Mouse (Mus musculus) forebrain, embryonic 11.5 days (tissue): ENCODE measurements around the gene Uaca. TPM values are rescaled to one million over a fixed set of nuclear protein-coding genes. Genes with fewer than 3 reads are reported as not detected.

ENCODE experiments used
- ATAC-seq: fragments of 200-750 bp; cut with Nextera tagmentation; replicated peaks from 2 replicates; pipeline ENCODE4 v1.8.0; 2017; ENCODE audit warnings: moderate TSS enrichment; ENCODE audit not compliant: low FRiP score
- DNase-seq: peaks from one replicate; pipeline ENCODE4 v3.0.0-alpha.2; 2017; ENCODE audit warnings: low spot score
- H3K27ac ChIP-seq: fragments of 300-500 bp; sonication (generic); 2 replicates; pipeline ENCODE4 v1.5.1; 2014; ENCODE audit warnings: low read depth, low read length
- H3K27me3 ChIP-seq: fragments of 300-500 bp; sonication (generic); 2 replicates; pipeline ENCODE4 v1.6.1; 2014; ENCODE audit warnings: mild to moderate bottlenecking, low read length, mixed read lengths; ENCODE audit not compliant: control insufficient read depth, insufficient read depth
- H3K36me3 ChIP-seq: fragments of 300-500 bp; sonication (generic); 2 replicates; pipeline ENCODE4 v1.6.1; 2014; ENCODE audit warnings: mild to moderate bottlenecking, low read length, moderate library complexity, mixed read lengths; ENCODE audit not compliant: control insufficient read depth, insufficient read depth
- H3K4me1 ChIP-seq: fragments of 300-500 bp; sonication (generic); replicated peaks from 2 replicates; pipeline ENCODE4 v1.6.1; 2014; ENCODE audit warnings: low read length, mixed read lengths; ENCODE audit not compliant: control insufficient read depth, insufficient read depth
- H3K4me2 ChIP-seq: fragments of 300-500 bp; sonication (generic); 2 replicates; pipeline ENCODE4 v1.6.1; 2014; ENCODE audit warnings: low read depth, mild to moderate bottlenecking, low read length, moderate library complexity, mixed read lengths; ENCODE audit not compliant: severe bottlenecking
- H3K4me3 ChIP-seq: fragments of 300-500 bp; sonication (generic); 2 replicates; pipeline ENCODE4 v1.5.1; 2014; ENCODE audit warnings: low read depth, low read length
- H3K9ac ChIP-seq: fragments of 300-500 bp; sonication (generic); 2 replicates; pipeline ENCODE4 v1.6.1; 2014; ENCODE audit warnings: low read length
- H3K9me3 ChIP-seq: fragments of 300-500 bp; sonication (generic); 2 replicates; pipeline ENCODE4 v1.6.1; 2016; ENCODE audit warnings: low read length, mixed read lengths; ENCODE audit not compliant: control insufficient read depth
- WGBS: fragments of 180-500 bp; shearing (Covaris S2); extraction: QIAGEN DNeasy Blood & Tissue Kit; methylation state at CpG from one replicate; pipeline ENCODE4 v1.1.7; 2014; 5-methylcytosine and 5-hydroxymethylcytosine counted together
- polyA plus RNA-seq: library from polyadenylated mRNA; unstranded; fragments of >200 nt; fragmentation: Nextera tagmentation; extraction: Ambion mirVana; gene quantifications from 2 replicates; pipeline ENCODE4 v1.2.1, GENCODE M21; 2014

The Uaca gene
- polyA plus RNA-seq, 1 experiment from 2014 or later, result 25.2 TPM

- no peak overlapping the region for H3K4me3 ChIP-seq
- WGBS, result 88% methylated on average over 3 of the region's 3 CpGs
- no peak overlapping the region for H3K9ac ChIP-seq
- ATAC-seq (no peak), DNase-seq (no peak)
- no peaks in the 10 kb centered on the region for H3K4me1 ChIP-seq
- no peak overlapping the region for H3K27ac ChIP-seq
- no peak overlapping the region for H3K4me2 ChIP-seq
- H3K9me3 ChIP-seq, result no peaks in the 10 kb centered on the region
- no peaks in the 10 kb centered on the region for H3K27me3 ChIP-seq
- no peaks in the 10 kb centered on the region for H3K36me3 ChIP-seq
These were observed 119.3 kb downstream of the Uaca start for GRCm38 (mm10) chr9:60913626-60914025.

GRCm38 (mm10) chr9:60919936-60920672 is 125.8 kb downstream of the Uaca start:
- whole genome bisulfite sequencing, result 54% methylated on average over 8 of the region's 8 CpGs
- no peaks in the 10 kb centered on the region for H3K36me3 ChIP-seq
- no peaks in the 10 kb centered on the region for H3K27me3 ChIP-seq
- H3K4me3 ChIP-seq, result no peak overlapping the region
- H3K9me3 ChIP-seq, result no peaks in the 10 kb centered on the region
- ATAC-seq (no peak), DNase-seq (no peak)
- H3K9ac ChIP-seq, result no peak overlapping the region
- H3K27ac ChIP-seq, result no peak overlapping the region
- no peak overlapping the region for H3K4me2 ChIP-seq
- peaks cover 7% of the 10 kb centered on the region; the same call in 1 of the 2 replicates for H3K4me1 ChIP-seq

- 75% methylated on average over 10 of the region's 10 CpGs for WGBS
- Histone ChIP-seq H3K4me3 (no peak overlapping the region), H3K27me3 (no peaks in the 10 kb centered on the region), H3K4me2 (no peak overlapping the region), H3K27ac (no peak overlapping the region), H3K36me3 (no peaks in the 10 kb centered on the region), H3K4me1 (peaks cover 7% of the 10 kb centered on the region; the same call in 1 of the 2 replicates), H3K9ac (no peak overlapping the region), H3K9me3 (no peaks in the 10 kb centered on the region)
- DNase-seq (no peak), ATAC-seq (no peak)
These were observed 126.3 kb downstream of the Uaca start for GRCm38 (mm10) chr9:60920673-60921062.

- no peak for ATAC-seq
- H3K36me3 ChIP-seq, result no peaks in the 10 kb centered on the region
- WGBS, result 93% methylated on average over 4 of the region's 4 CpGs
These were observed 126.9 kb downstream of the Uaca start for GRCm38 (mm10) chr9:60921287-60921686.

GRCm38 (mm10) chr9:60921831-60922230 is 127.5 kb downstream of the Uaca start:
- DNase-seq (no peak), ATAC-seq (no peak)
- no peak overlapping the region for H3K27ac ChIP-seq
- no peaks in the 10 kb centered on the region for H3K9me3 ChIP-seq
- no peaks in the 10 kb centered on the region for H3K27me3 ChIP-seq
- no peak overlapping the region for H3K9ac ChIP-seq
- no peak overlapping the region for H3K4me3 ChIP-seq
- 89% methylated on average over 5 of the region's 5 CpGs for WGBS
- peaks cover 7% of the 10 kb centered on the region; the same call in 1 of the 2 replicates for H3K4me1 ChIP-seq
- no peaks in the 10 kb centered on the region for H3K36me3 ChIP-seq
- H3K4me2 ChIP-seq, result no peak overlapping the region

More at GRCm38 (mm10) chr9:60921287-60921686, 126.9 kb downstream of the Uaca start:
- Histone ChIP-seq H3K27ac (no peak overlapping the region), H3K4me1 (peaks cover 7% of the 10 kb centered on the region; the same call in 1 of the 2 replicates), H3K4me3 (no peak overlapping the region), H3K27me3 (no peaks in the 10 kb centered on the region), H3K9ac (no peak overlapping the region), H3K9me3 (no peaks in the 10 kb centered on the region), H3K4me2 (no peak overlapping the region)
- DNase-seq, result no peak

- no peaks in the 10 kb centered on the region for H3K27me3 ChIP-seq
- no peaks in the 10 kb centered on the region for H3K36me3 ChIP-seq
- ATAC-seq, result no peak
- 78% methylated on average over 9 of the region's 9 CpGs for WGBS
- no peaks in the 10 kb centered on the region for H3K4me1 ChIP-seq
- no peak overlapping the region for H3K27ac ChIP-seq
- H3K9me3 ChIP-seq, result no peaks in the 10 kb centered on the region
- no peak overlapping the region for H3K4me2 ChIP-seq
- H3K4me3 ChIP-seq, result no peak overlapping the region
- no peak for DNase-seq
- no peak overlapping the region for H3K9ac ChIP-seq
These were observed 132.0 kb downstream of the Uaca start for GRCm38 (mm10) chr9:60926301-60926700.

GRCm38 (mm10) chr9:60929290-60929983 is 135.1 kb downstream of the Uaca start:
- Histone ChIP-seq H3K9ac (no peak overlapping the region), H3K9me3 (no peaks in the 10 kb centered on the region), H3K4me1 (no peaks in the 10 kb centered on the region), H3K27me3 (no peaks in the 10 kb centered on the region), H3K36me3 (no peaks in the 10 kb centered on the region), H3K4me2 (no peak overlapping the region), H3K4me3 (no peak overlapping the region), H3K27ac (no peak overlapping the region)
- DNase-seq (no peak), ATAC-seq (no peak)
- WGBS, result 76% methylated on average over 4 of the region's 4 CpGs
